Mouse (Mus musculus): Measurements from ENCODE around the gene Snx1.

Gene Snx1

GRCm38 (mm10) chr9:66042331-66042730 lies 84.1 kb downstream of the Snx1 start:
- DNase-seq, result no peak

DNA sequence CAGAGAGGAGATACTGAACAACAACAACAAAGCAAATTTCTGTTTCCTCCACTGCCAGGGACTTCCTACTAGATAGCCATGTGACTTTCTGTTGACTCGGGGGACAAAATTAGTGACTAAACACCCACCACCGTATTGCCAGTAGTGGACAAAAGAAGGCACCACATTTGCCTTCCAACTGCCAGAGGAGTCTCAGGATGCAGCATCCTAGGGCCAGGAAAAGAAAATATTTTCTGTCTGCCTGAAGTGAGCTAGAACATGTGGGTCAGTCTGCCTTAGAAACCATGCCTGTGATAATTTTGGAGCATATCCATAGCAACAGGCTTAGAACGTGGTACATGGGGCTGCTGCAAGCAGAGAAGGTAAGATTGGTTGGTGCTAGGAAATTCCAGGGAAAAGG lies 85.6 kb downstream of the Snx1 start:
- DNase-seq, result no peak

DNA sequence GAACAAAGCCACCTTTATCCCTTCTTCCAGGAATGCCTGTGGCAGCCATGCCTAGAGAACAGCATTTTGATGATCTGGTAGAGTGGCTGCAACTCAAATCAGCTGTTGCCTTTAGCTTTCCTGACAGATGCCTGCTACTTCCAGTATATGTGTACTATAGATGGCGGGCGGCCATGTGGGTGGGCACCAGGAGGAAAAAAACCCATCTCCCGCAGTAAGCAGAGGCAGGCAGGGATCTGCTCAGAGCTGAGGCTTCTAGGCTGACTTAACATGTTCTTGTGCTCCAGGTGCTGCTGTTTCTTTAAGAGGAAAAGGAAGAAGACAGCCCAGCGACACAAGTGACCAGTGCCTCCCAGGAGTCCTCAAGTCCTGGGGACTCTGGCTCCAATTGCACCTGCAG lies 87.1 kb downstream of the Snx1 start:
- DNase-seq, result no peak

- DNase-seq, result no peak
Observed at GRCm38 (mm10) chr9:66038581-66038980, 87.8 kb downstream of the Snx1 start.
